Mouse (Mus musculus) left cerebral cortex, adult 18-20 months (tissue): ENCODE results near the gene Dgkq. TPM values are rescaled to one million over a fixed set of nuclear protein-coding genes. Genes with fewer than 3 reads are reported as not detected.

ENCODE experiments used
- DNase-seq, 2 experiments: peaks; one replicate each; pipeline ENCODE4 v3.0.0; 2021 to 2022; ENCODE audit warnings: low spot score in 2 of 2, mixed read lengths in 1 of 2
- total RNA-seq, 2 experiments: library from RNA; stranded (reverse); gene quantifications; 2 replicates each; pipeline ENCODE4 v1.2.3; 2021

Gene Dgkq
- total RNA-seq, 2 experiments from 2014 or later: 45.7 to 60.3 TPM

GRCm38 (mm10) chr5:108691152-108691551 lies 21.7 kb upstream of the Dgkq start:
- DNase-seq: no peak

- no peak for DNase-seq
Measured at GRCm38 (mm10) chr5:108689091-108689490, 19.6 kb upstream of the Dgkq start.

- no peak for DNase-seq
Measured at GRCm38 (mm10) chr5:108680871-108681270, 11.4 kb upstream of the Dgkq start.

GRCm38 (mm10) chr5:108679909-108680308 lies 10.4 kb upstream of the Dgkq start:
- DNase-seq: no peak

GRCm38 (mm10) chr5:108678296-108678854 lies 8.9 kb upstream of the Dgkq start:
- DNase-seq: no peak

GRCm38 (mm10) chr5:108677605-108678295 lies 8.3 kb upstream of the Dgkq start:
- DNase-seq: peak; percentile 72 to 83

GRCm38 (mm10) chr5:108676772-108677498 lies 7.5 kb upstream of the Dgkq start:
- DNase-seq: no peak

- DNase-seq: no peak
Measured at GRCm38 (mm10) chr5:108675251-108675816, 5.9 kb upstream of the Dgkq start, which contains the start of gene Slc26a1. Gene Slc26a1 (minus strand): TSS chr5:108675569.

- no peak for DNase-seq
Measured at GRCm38 (mm10) chr5:108674624-108675023, 5.2 kb upstream of the Dgkq start.

GRCm38 (mm10) chr5:108671757-108672156 lies 2.3 kb upstream of the Dgkq start:
- DNase-seq: no peak

GRCm38 (mm10) chr5:108670785-108671184 lies 1.3 kb upstream of the Dgkq start:
- peak in 1 of 2 experiments; percentile 51 for DNase-seq

- no peak for DNase-seq
Measured at GRCm38 (mm10) chr5:108669986-108670385, 514 bp upstream of the Dgkq start.

GRCm38 (mm10) chr5:108668387-108668932 lies 1.0 kb downstream of the Dgkq start:
- DNase-seq: no peak

- no peak for DNase-seq
Measured at GRCm38 (mm10) chr5:108667370-108667769, 2.1 kb downstream of the Dgkq start.

GRCm38 (mm10) chr5:108665066-108665465 lies 4.4 kb downstream of the Dgkq start:
- DNase-seq: no peak

GRCm38 (mm10) chr5:108662772-108663171 lies 6.7 kb downstream of the Dgkq start:
- no peak for DNase-seq

GRCm38 (mm10) chr5:108660632-108661268 lies 8.7 kb downstream of the Dgkq start:
- peak; percentile 92 to 94 for DNase-seq

GRCm38 (mm10) chr5:108659698-108660631 lies 9.5 kb downstream of the Dgkq start, which contains the start of gene Idua:
Gene Idua (plus strand): TSS chr5:108660331.
- DNase-seq: no peak

GRCm38 (mm10) chr5:108658611-108659010 lies 10.9 kb downstream of the Dgkq start:
- no peak for DNase-seq

GRCm38 (mm10) chr5:108657406-108657805 lies 12.1 kb downstream of the Dgkq start:
- DNase-seq: peak in 1 of 2 experiments; percentile 2
